Mouse (Mus musculus) heart, adult 11 months (tissue): ENCODE measurements at regions not wholly inside any gene's neighbourhood (a gene's known extent, or its start where the extent isn't known, plus 50 kb on each side); places are given as distances from the start of the nearest gene placed in this dataset.

Experiments used
- DNase-seq: peaks from one replicate; pipeline ENCODE4 v3.0.0; 2022

GRCm38 (mm10) chr13:59227523-59228058, 357.4 kb downstream of the Agtpbp1 start:
- peak; percentile 66 for DNase-seq

DNA sequence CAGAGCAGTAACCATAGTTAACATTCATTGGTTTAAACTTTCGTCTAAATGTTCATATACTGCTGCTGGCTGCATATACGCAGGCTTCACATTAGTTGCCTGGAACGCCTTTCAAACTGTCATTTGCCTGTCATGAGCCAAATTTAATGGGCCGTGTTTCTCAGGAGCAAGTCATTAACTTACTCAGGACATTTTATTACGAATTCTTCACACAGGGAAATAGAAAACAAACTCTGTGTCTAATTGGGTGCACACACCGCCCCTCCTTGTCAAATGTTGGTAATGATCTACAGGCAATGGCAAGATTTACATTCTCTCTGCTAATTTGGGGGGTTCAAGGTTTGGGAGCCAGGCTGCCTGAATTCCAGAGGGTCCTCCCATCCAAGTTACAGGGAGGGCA, 364.4 kb downstream of the Agtpbp1 start:
- no peak for DNase-seq

GRCm38 (mm10) chr13:59220156-59220555, 364.9 kb downstream of the Agtpbp1 start:
- DNase-seq, result no peak

DNA sequence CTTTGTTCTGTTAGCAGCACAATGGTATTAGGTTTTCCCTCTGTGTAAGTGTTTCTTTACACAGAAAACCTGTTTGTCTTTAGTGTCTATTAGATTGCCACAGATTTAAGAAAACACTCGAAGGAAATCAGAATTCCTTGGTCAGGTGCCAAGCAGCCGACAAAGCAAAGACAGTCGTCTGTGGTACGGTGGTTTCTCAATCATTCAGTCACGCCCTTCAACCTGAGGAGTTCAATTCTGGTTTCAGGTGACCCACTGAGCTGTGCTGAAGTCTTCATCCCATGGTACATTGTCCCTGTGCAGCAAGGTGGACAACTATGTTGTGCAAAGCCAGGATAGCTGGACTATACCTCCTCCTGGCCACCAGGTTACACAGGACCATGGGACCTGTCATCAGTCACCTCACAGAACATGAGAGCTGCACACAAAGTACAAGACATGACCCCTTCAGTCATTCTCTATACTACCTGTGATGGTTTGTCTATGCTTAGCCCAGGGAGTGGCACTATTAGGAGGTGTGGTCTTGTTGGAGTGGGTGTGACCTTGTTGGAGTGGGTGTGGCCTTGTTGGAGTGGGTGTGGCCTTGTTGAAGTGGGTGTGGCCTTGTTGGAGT, 368.2 kb downstream of the Agtpbp1 start:
- no peak for DNase-seq

DNA sequence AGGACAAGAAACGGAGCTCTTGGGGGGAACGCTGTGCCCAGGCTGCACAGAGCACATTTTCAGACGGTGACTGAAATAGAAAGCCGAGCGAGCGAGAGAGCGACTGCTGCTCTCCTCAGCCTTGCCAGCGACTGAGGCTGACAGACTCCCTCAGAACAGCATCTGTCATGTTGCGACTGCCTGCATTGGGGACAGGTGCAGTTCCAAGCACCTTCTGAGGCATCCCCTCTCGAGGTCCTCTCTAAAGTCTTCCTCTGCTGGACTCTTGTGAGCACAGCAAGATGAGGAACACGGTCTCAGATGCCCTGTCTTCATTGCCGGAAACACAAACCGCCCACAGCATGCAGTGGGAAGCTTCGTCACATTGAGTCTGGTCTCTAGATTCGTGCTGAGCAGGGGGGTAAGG, 372.7 kb downstream of the Agtpbp1 start:
- DNase-seq, result peak; percentile 83

DNA sequence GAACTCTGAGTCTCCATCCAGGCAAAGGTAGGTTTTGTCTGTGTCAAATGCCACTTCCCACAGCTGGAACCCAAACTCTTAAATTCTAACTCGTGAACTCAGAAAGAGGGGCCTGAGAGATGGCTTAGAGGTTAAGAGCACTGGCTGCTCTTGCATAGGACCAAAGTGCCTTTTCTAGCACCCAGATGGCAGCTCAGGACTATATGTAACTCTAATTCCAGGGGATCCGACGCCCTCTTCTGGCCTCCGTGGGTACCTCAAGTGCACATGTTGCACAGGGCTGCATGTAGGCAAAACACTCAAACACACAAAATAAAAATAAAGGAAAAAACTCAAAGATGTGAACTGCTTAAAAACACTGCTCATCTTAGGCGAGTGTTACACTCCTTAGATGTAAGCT, 374.2 kb downstream of the Agtpbp1 start:
- DNase-seq, result peak; percentile 70

DNA sequence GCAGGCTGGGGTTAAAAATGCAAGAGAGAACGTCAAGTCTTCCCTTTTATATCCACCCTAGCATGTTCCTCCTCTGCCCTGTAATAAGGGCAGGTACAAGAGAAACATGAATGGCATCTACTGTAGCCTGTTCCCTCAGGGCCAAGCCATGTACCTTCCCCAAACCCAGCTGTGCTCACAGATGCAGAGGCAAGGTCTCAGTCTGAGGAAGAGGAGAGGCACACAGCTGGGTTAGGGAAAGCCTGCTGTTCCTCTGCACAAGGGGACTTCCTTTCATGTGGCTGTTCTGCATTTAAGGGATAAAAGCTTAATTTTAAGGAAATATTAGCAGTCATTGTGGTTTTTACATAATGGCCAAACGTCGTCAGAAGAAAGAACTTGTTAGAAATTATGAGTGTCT, 378.8 kb downstream of the Agtpbp1 start:
- DNase-seq, result peak; percentile 28

GRCm38 (mm10) chr13:59204506-59204905, 380.5 kb downstream of the Agtpbp1 start:
- DNase-seq, result peak; percentile 28

GRCm38 (mm10) chr13:59196311-59196710, 388.7 kb downstream of the Agtpbp1 start:
- DNase-seq, result peak; percentile 89

GRCm38 (mm10) chr13:59188431-59188830, 382.1 kb downstream of the Ntrk2 start:
- no peak for DNase-seq
